Mouse (Mus musculus): ENCODE measurements at regions not wholly inside any gene's neighbourhood (a gene's known extent, or its start where the extent isn't known, plus 50 kb on each side); places are given as distances from the start of the nearest gene placed in this dataset.
A peak's percentile ranks its signal among the peaks of the same experiment; 100 is the strongest.

DNA sequence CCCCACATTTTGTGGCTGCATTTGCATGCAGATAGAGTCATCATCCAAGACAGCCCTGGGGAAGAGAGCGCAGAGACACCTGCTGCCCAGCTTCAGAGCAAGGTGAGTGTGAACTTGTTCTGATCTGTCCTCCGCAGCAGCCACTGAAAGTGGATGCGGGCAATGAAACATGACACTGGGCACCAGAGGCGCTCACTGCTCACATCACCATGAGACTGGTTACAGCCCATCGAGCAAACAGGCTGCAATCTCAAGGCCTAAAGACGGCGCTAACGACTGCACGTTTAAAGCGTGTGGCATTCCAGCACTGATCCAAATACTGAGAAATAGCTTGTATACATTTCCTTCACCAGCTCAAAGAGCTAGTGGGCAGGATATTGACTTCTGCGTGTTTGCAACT lies 65.8 kb downstream of the Barhl2 start:
- H3K9ac ChIP-seq: no peak overlapping the region
- no peak overlapping the region for H3K4me2 ChIP-seq
- H3K4me3 ChIP-seq: no peak overlapping the region
- H3K36me3 ChIP-seq (replicated peaks): no peaks in the 10 kb centered on the region
- no peaks in the 10 kb centered on the region for H3K4me1 ChIP-seq
- no peaks in the 10 kb centered on the region for H3K9me3 ChIP-seq
- WGBS: 73% methylated on average over 11 of the region's 11 CpGs
- H3K27ac ChIP-seq: no peak overlapping the region
- no peak for ATAC-seq (replicated peaks)
- H3K27me3 ChIP-seq (replicated peaks): no peaks in the 10 kb centered on the region

DNA sequence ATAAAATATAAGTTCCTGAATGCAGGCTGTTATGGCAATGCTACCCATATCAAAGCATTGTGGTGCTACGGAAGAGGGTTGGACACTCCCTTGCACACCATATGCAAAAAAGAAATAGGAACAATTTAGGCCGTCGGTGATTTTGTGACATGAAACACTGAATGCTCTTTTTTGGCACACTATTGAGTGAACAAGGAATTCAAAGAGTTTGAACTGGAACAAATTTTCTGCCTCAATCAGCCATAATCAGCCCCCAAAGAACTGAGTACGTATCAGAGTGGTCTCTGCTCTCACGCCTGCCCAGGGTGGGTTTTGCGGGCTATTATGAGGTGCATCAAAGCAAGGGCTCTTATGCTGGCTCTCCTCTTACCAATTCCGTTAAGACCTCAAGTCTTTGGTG lies 71.3 kb downstream of the Barhl2 start:
- Histone ChIP-seq H3K9ac (no peak overlapping the region), H3K27me3 (replicated peaks) (peaks cover 11% of the 10 kb centered on the region), H3K4me1 (peaks cover 26% of the 10 kb centered on the region), H3K4me2 (peak overlapping the region; percentile 25), H3K36me3 (replicated peaks) (no peaks in the 10 kb centered on the region), H3K4me3 (no peak overlapping the region; the same call in 1 of the 2 replicates), H3K9me3 (no peaks in the 10 kb centered on the region), H3K27ac (no peak overlapping the region)
- ATAC-seq (replicated peaks): no peak
- WGBS: 32% methylated on average over 7 of the region's 7 CpGs

DNA sequence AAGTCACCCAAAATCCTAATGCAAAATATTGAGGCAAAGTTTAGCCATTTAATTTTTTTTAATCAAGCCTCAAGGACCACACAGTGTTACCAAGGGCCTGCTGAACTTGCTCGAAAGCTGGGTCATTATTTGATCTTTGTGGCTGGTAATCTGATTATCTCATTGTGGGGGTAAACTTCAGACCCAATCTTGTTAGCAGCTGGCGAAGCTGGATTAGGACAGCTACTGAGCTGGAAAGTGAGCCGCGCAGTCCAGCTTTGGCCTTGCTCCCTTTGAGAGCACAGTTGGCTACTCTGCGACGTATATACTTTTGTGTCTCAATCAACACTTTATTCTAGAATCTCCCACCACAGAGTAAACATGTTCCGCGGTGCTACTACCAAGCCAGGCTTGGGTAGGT lies 72.1 kb downstream of the Barhl2 start:
- Histone ChIP-seq H3K27ac (no peak overlapping the region), H3K9me3 (no peaks in the 10 kb centered on the region), H3K4me3 (no peak overlapping the region), H3K4me2 (no peak overlapping the region), H3K36me3 (replicated peaks) (no peaks in the 10 kb centered on the region), H3K27me3 (replicated peaks) (peaks cover 11% of the 10 kb centered on the region), H3K4me1 (peaks cover 26% of the 10 kb centered on the region), H3K9ac (no peak overlapping the region)
- WGBS: 25% methylated on average over 8 of the region's 8 CpGs
- 0 out of 2 replicates have a peak, but pooled peaks have one; percentile 27 for ATAC-seq (replicated peaks)

DNA sequence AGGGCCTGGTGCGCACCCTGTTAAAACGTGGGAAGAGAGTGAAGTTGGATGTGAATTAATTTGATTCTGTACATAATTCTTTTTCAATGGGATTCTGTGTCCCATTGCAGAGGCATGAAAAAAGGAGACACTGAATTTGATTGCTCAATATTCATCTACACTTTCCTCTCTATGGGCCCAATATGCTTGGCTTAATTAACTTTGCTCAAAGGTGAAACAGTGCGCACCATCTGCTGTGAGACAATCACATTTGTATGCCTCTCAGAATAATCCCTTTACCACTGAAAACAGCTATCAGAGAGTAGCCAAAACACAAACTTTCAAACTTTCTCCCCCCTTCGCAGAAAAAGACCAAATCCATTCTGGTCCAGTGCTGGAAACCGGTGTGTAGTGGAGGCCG lies 72.7 kb downstream of the Barhl2 start:
- Histone ChIP-seq H3K4me2 (no peak overlapping the region), H3K27ac (no peak overlapping the region), H3K36me3 (replicated peaks) (no peaks in the 10 kb centered on the region), H3K9ac (no peak overlapping the region), H3K9me3 (no peaks in the 10 kb centered on the region), H3K4me1 (peaks cover 26% of the 10 kb centered on the region), H3K4me3 (no peak overlapping the region), H3K27me3 (replicated peaks) (peaks cover 11% of the 10 kb centered on the region)
- 22% methylated on average over 6 of the region's 6 CpGs for WGBS
- ATAC-seq (replicated peaks): 0 out of 2 replicates have a peak, but pooled peaks have one; percentile 42

DNA sequence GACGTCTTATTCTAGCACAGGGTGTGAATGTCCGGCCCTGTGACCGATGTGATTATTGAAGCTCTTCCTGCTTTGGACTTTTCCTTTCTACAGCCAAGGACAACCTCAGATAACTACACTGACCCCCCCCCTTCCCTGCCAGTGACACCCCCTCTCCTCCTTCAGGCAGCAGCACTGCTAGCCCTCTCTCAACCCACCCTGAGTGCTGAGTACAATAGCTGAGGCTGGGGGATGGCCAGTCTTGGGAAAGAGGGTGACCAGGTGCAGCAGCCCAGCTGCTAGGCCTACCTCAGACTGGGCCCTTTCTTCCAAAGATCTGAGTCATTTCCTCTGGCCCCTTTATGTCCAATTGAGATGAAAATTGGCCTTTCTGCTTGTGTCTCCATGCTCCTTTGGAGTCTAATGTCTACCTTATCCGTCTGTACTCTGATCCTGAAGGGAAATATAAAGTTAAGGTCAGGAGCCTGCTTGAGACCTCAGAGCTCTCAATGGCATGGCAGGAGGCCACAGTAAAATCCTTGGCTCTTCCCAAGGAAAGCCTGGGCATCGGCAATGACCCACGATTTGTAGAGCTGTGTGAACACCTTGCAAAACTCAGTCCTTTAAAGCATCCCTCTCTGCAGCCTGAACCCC lies 73.7 kb downstream of the Barhl2 start:
- Histone ChIP-seq H3K27me3 (replicated peaks) (peaks cover 11% of the 10 kb centered on the region), H3K4me3 (no peak overlapping the region), H3K4me2 (no peak overlapping the region), H3K36me3 (replicated peaks) (no peaks in the 10 kb centered on the region), H3K9me3 (no peaks in the 10 kb centered on the region), H3K4me1 (peaks cover 26% of the 10 kb centered on the region), H3K27ac (no peak overlapping the region), H3K9ac (no peak overlapping the region)
- WGBS: 29% methylated on average over 6 of the region's 6 CpGs
- no peak; the same call in 1 of the 2 replicates for ATAC-seq (replicated peaks)

DNA sequence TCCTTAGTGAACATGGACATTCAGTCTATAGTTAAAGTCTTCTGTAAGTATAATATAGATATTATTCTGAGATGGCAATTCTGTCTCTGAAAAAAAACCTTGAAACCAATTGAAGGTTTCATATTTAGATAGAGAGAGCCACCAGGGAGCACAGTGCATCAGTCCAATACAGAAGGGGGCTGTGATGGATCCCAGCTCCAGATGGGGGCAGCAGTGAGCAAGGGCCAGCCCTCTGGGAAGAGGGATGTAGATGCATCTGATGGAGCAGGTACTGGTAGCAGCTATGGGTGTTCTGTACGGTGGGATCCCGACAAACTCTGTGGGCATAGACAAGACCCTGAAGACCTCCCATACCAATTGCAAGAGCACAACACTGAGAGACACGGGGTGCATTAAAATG lies 76.0 kb downstream of the Barhl2 start:
- 95% methylated on average over 3 of the region's 3 CpGs for WGBS
- Histone ChIP-seq H3K27me3 (replicated peaks) (peaks cover 11% of the 10 kb centered on the region), H3K9me3 (no peaks in the 10 kb centered on the region), H3K27ac (no peak overlapping the region), H3K9ac (no peak overlapping the region), H3K4me2 (no peak overlapping the region), H3K36me3 (replicated peaks) (no peaks in the 10 kb centered on the region), H3K4me3 (no peak overlapping the region), H3K4me1 (peaks cover 24% of the 10 kb centered on the region)
- no peak for ATAC-seq (replicated peaks)

DNA sequence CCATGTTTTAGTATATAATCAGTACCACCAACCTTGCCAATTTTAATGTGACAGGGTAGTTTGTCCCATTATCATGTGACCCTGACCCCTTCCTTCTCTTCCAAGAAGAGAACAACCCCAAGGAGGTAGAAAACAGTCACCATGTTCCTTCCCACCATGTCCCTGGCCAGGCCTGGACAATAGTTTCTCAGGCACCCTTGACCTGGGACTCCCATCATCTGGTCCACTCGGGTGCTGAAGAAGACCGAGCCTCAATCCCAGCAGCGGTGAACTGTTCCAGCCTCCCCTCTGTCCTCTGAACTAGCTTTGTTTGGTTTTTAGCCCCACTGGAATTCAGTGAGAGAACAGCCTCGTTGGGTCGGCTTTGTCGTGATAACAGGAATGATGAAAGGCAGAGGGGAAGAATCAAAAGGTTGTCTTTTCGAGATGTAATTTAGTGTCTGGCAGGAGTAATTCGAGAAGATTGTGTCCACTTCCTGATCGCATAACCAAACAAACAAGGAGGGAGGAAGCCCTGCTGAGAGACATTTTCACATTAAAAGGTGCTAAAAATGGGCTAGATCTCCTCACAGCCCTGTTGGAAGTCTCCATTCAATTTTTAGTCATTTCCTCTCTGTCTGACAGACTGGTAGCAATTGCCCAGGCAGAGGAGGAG lies 77.2 kb downstream of the Barhl2 start:
- Histone ChIP-seq H3K4me1 (peaks cover 14% of the 10 kb centered on the region), H3K9ac (no peak overlapping the region), H3K9me3 (no peaks in the 10 kb centered on the region), H3K4me2 (no peak overlapping the region), H3K36me3 (replicated peaks) (no peaks in the 10 kb centered on the region), H3K27ac (no peak overlapping the region), H3K27me3 (replicated peaks) (peaks cover 6% of the 10 kb centered on the region; the same call in 1 of the 2 replicates), H3K4me3 (no peak overlapping the region)
- no peak for ATAC-seq (replicated peaks)
- WGBS: 39% methylated on average over 9 of the region's 9 CpGs

DNA sequence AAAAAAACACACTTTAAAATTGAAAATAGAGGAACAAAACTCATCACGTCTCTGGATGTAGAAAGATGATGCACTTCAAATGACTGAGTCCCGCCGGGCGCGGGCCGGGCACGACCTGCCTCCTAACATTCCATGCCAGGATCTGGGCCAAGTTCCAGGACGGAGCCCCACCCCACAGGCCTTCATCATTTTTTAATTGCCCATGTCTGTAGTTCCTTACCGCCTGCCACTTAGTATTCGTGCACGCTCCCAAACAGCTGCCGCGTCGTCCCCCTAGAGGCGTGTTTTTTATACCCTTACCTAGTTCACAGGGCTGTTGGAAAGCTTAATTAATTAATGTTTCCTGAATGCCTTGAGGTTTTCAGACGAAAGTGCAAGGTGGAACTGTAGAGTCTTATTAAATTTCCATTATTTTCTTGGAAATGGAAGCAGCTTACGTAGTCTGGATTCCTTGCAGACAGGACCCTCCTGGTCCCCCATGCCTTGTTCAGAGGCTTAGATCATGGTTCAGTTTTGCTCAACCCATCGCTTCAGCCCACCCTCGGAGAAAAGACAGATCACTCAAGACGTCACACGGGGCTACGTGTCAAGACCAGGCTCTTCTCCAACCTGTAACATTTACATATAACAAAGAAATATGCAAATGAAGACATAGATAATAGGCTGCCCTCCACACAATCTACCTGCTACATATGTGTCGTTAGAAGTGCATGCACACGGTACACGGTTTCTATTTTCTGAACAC lies 81.0 kb downstream of the Barhl2 start:
- peak; percentile 58 for ATAC-seq (replicated peaks)
- H3K4me2 ChIP-seq: 0 out of 2 replicates have a peak overlapping the region, but pooled peaks have one; percentile 17
- WGBS: 60% methylated on average over 25 of the region's 25 CpGs

DNA sequence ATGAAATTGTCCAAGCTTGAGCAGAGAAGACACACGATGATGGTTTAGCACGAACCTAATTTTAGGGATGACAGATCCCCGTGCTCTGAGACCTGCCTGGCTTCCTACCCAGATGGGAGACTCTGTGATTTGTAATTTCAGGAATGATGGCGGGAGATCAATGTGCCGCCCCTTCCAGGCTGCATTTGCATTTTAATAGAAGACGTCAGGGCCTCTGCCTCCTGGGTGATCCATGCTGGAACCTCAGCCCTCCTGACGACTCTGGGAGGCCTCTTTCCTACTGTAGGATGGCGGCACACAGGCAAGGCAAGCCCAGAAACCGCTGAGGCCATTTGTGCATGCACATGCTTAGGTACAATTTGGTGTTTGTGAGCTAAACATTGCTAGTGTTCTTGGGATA lies 90.1 kb downstream of the Barhl2 start:
- H3K36me3 ChIP-seq (replicated peaks): no peaks in the 10 kb centered on the region
- H3K9ac ChIP-seq: no peak overlapping the region
- H3K27me3 ChIP-seq (replicated peaks): no peaks in the 10 kb centered on the region
- no peak overlapping the region for H3K27ac ChIP-seq
- 22% methylated on average over 9 of the region's 9 CpGs for WGBS
- H3K4me2 ChIP-seq: no peak overlapping the region
- no peak overlapping the region for H3K4me3 ChIP-seq
- no peaks in the 10 kb centered on the region for H3K4me1 ChIP-seq
- no peaks in the 10 kb centered on the region for H3K9me3 ChIP-seq
- ATAC-seq (replicated peaks): no peak

More for the DNA sequence above, 81.0 kb downstream of the Barhl2 start:
- Histone ChIP-seq H3K27ac (no peak overlapping the region), H3K4me1 (no peaks in the 10 kb centered on the region), H3K36me3 (replicated peaks) (no peaks in the 10 kb centered on the region), H3K27me3 (replicated peaks) (no peaks in the 10 kb centered on the region), H3K4me3 (no peak overlapping the region), H3K9ac (no peak overlapping the region), H3K9me3 (no peaks in the 10 kb centered on the region)

DNA sequence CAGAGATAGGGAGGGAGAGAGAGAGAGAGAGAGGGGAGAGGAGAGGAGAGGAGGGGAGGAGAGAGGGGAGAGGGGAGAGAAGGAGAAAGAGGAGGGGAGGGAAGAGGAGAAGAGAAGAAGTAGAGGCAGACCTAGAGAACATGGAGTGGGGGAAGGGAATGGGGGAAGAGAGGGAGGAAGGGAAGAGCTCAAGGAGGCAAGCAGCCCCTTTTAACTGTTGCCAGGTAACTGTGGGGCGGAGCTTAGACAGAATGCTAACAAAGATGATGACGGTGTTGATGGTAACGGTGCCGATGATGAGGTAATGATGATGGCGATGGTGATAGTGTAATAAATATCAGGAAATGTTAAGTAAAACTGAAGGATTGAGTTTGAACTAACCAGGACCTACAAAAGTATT lies 90.7 kb downstream of the Barhl2 start:
- no peak overlapping the region for H3K4me2 ChIP-seq
- WGBS: 69% methylated on average over 5 of the region's 5 CpGs
- H3K4me1 ChIP-seq: no peaks in the 10 kb centered on the region
- ATAC-seq (replicated peaks): no peak
- H3K36me3 ChIP-seq (replicated peaks): no peaks in the 10 kb centered on the region
- no peaks in the 10 kb centered on the region for H3K9me3 ChIP-seq
- H3K4me3 ChIP-seq: no peak overlapping the region
- H3K27me3 ChIP-seq (replicated peaks): no peaks in the 10 kb centered on the region
- H3K27ac ChIP-seq: no peak overlapping the region
- H3K9ac ChIP-seq: no peak overlapping the region

DNA sequence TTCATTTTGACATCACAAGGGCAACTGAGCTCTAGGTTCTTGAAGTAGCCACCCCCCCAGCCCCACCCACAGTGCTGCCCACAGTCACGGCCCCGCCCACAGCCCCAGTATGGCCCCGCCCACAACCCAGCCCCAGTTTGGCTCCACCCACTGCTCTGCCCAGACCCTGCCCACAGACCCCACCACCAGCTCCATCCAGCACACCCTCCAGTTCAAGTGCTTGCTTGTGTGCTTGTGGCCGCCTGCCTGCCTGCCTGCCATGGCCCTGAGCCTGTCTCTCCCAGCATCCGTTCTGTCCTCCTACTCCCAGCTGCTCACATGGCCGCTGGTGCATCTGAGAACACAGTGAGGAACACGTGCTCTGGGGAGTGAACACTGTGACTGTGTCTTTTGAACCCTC lies 92.0 kb downstream of the Barhl2 start:
- no peaks in the 10 kb centered on the region for H3K4me1 ChIP-seq
- no peaks in the 10 kb centered on the region for H3K27me3 ChIP-seq (replicated peaks)
- H3K9me3 ChIP-seq: no peaks in the 10 kb centered on the region
- H3K4me2 ChIP-seq: no peak overlapping the region
- no peak overlapping the region for H3K9ac ChIP-seq
- no peaks in the 10 kb centered on the region for H3K36me3 ChIP-seq (replicated peaks)
- ATAC-seq (replicated peaks): no peak; the same call in 1 of the 2 replicates
- H3K4me3 ChIP-seq: no peak overlapping the region
- 75% methylated on average over 7 of the region's 7 CpGs for WGBS
- H3K27ac ChIP-seq: no peak overlapping the region

DNA sequence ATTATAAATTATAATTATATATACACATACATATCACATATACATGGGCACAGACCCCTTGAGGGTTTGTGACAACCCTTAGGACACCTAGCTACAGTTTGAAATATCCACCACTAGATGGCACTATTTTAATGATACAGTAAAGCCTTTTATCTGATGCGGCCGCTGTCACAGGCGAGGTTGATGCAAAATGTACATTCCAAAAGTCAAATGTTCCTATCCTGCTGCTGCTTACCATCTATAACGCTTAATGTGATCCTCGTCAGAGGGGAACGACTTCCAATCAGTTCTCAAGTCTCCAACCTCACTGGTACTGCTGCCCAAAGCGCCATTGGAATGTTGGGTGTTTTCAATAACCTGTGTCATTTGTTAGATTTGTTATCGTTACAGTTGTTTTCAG lies 92.9 kb downstream of the Barhl2 start:
- peaks cover 4% of the 10 kb centered on the region; the same call in 1 of the 2 replicates for H3K9me3 ChIP-seq
- WGBS: 46% methylated on average over 8 of the region's 8 CpGs
- H3K27ac ChIP-seq: no peak overlapping the region
- no peaks in the 10 kb centered on the region for H3K27me3 ChIP-seq (replicated peaks)
- no peak overlapping the region for H3K9ac ChIP-seq
- no peak overlapping the region for H3K4me3 ChIP-seq
- ATAC-seq (replicated peaks): no peak
- H3K4me1 ChIP-seq: no peaks in the 10 kb centered on the region
- no peaks in the 10 kb centered on the region for H3K36me3 ChIP-seq (replicated peaks)
- H3K4me2 ChIP-seq: no peak overlapping the region
